ENCODE assay signal across 14 mouse cellular contexts in genomic region chr3:28467871-28468285, GRCm38 (mm10).
DNase-seq lines count a peak whose midpoint lies in the region; ATAC-seq and TF ChIP-seq lines count a peak whose summit lies in the region.
"Had no signal": no experiment of that assay in that cellular context is flagged by ENCODE, and none has a peak within 500 bp of the region (broad histone marks: within the 10 kb centered on the region; RNA-seq: fewer than 3 reads in every experiment).

No protein-coding gene starts in this region.

- H3K36me3 ChIP-seq in liver, adult 2 months (ENCODE audit: control insufficient read depth, insufficient read depth, low read length): no peaks in the 10 kb centered on the region
- H3K36me3 ChIP-seq in liver, embryonic 11.5 days (ENCODE audit: control insufficient read depth, insufficient read depth, low read length): no peaks in the 10 kb centered on the region
- H3K36me3 ChIP-seq: heart, embryonic 13.5 days; limb, embryonic 13.5 days had no signal

- peaks cover 6% of the 10 kb centered on the region; the same call in 1 of the 2 replicates for H3K4me1 ChIP-seq in liver, adult 2 months (ENCODE audit: control insufficient read depth, insufficient read depth, low read length)
- H3K4me1 ChIP-seq in liver, embryonic 11.5 days (replicated peaks; ENCODE audit: control insufficient read depth, insufficient read depth, low read length): no peaks in the 10 kb centered on the region
- peaks cover 7% of the 10 kb centered on the region for H3K4me1 ChIP-seq in embryonic fibroblast, embryonic 13.5 days (ENCODE audit: control insufficient read depth, insufficient read depth, low read length)

- no peaks in the 10 kb centered on the region for H3K9me3 ChIP-seq in liver, embryonic 11.5 days (ENCODE audit: control insufficient read depth, low read length)
- H3K9me3 ChIP-seq: heart, embryonic 13.5 days; limb, embryonic 13.5 days had no signal

- TF ChIP-seq CTCF in gastrocnemius, adult 2 months (IDR thresholded peaks at IDR 0.05): no peak
- TF ChIP-seq CTCF in liver, adult 2 months (IDR thresholded peaks at IDR 0.05; ENCODE audit: low read depth, low read length): no peak
- TF ChIP-seq CTCF in embryonic fibroblast, embryonic 13.5 days (IDR thresholded peaks at IDR 0.05; ENCODE audit: borderline replicate concordance, insufficient read depth, low read length): no peak

- 44% methylated on average over 4 of the region's 4 CpGs for WGBS in liver, adult 2 months
- WGBS in liver, embryonic 11.5 days: 48% methylated on average over 4 of the region's 4 CpGs

- no peak overlapping the region for H3K4me3 ChIP-seq in gastrocnemius, adult 2 months
- H3K4me3 ChIP-seq in liver, adult 2 months (ENCODE audit: insufficient read depth, low read depth, low read length): no peak overlapping the region
- H3K4me3 ChIP-seq in liver, embryonic 11.5 days (ENCODE audit: low read depth, low read length): no peak overlapping the region
- no peak overlapping the region for H3K4me3 ChIP-seq in embryonic fibroblast, embryonic 13.5 days (ENCODE audit: insufficient read depth, low read length)
- H3K4me3 ChIP-seq: erythroblast, embryonic 14.5 days; heart, embryonic 13.5 days; limb, embryonic 13.5 days had no signal

- no peak for ATAC-seq in liver, embryonic 11.5 days (replicated peaks; ENCODE audit: low FRiP score)
- ATAC-seq in erythroblast, adult 5-6 weeks (replicated peaks; ENCODE audit: low FRiP score, poor library complexity, severe bottlenecking): no peak

- peak; percentile 19 for DNase-seq in gastrocnemius, adult 2 months
- DNase-seq in gastrocnemius, postnatal 14 days: no peak
- peak; percentile 57 for DNase-seq in liver, adult 2 months (ENCODE audit: extremely low read depth, low read depth, low spot score)
- no peak for DNase-seq in liver, embryonic 11.5 days (ENCODE audit: low spot score)
- DNase-seq in skeletal muscle tissue, adult 2 months (ENCODE audit: low read depth, low spot score): peak; percentile 29
- no peak for DNase-seq in urinary bladder, postnatal 25 days (ENCODE audit: low spot score)
- DNase-seq: cerebellum, adult 9-11 months; spleen, adult 18-20 months; thymus, adult 2 months had no signal

- H3K4me2 ChIP-seq in liver, embryonic 11.5 days: no peak overlapping the region
- H3K4me2 ChIP-seq: heart, embryonic 13.5 days; limb, embryonic 13.5 days had no signal

- no peaks in the 10 kb centered on the region for H3K27me3 ChIP-seq in liver, adult 2 months (ENCODE audit: control insufficient read depth, insufficient read depth, low read length)
- H3K27me3 ChIP-seq in liver, embryonic 11.5 days (replicated peaks; ENCODE audit: control insufficient read depth, insufficient read depth, low read length): no peaks in the 10 kb centered on the region
- H3K27me3 ChIP-seq: heart, embryonic 13.5 days; limb, embryonic 13.5 days had no signal

- no peak for TF ChIP-seq POLR2A in liver, adult 2 months (IDR thresholded peaks at IDR 0.05; ENCODE audit: extremely low read depth, insufficient read depth, low read length)
- no peak for TF ChIP-seq POLR2A in embryonic fibroblast, embryonic 13.5 days (IDR thresholded peaks at IDR 0.05; ENCODE audit: low read depth, low read length)

- no peak overlapping the region for H3K9ac ChIP-seq in liver, adult 2 months (ENCODE audit: low read depth, low read length)
- no peak overlapping the region for H3K9ac ChIP-seq in liver, embryonic 11.5 days (ENCODE audit: low read depth, low read length)
- H3K9ac ChIP-seq: heart, embryonic 13.5 days; limb, embryonic 13.5 days had no signal

- intact Hi-C loops in gastrocnemius, adult 2 months (cut with DNase I): no loop called here
- intact Hi-C loops in gastrocnemius, postnatal 14 days (cut with DNase I; ENCODE audit: low total_unique reads): no loop called here

- H3K27ac ChIP-seq in gastrocnemius, adult 2 months: peak overlapping the region; percentile 4; the same call in 1 of the 2 replicates
- H3K27ac ChIP-seq in liver, adult 2 months (replicated peaks; ENCODE audit: insufficient read depth, low read depth, low read length): no peak overlapping the region
- H3K27ac ChIP-seq in liver, embryonic 11.5 days (ENCODE audit: low read depth, low read length): no peak overlapping the region
- peak overlapping the region; percentile 93 for H3K27ac ChIP-seq in embryonic fibroblast, embryonic 13.5 days (ENCODE audit: insufficient read depth, low read length)
- H3K27ac ChIP-seq: heart, embryonic 13.5 days; limb, embryonic 13.5 days had no signal

- H3K79me2 ChIP-seq in liver, adult 2 months (ENCODE audit: control insufficient read depth, insufficient read depth, low read length): no peaks in the 10 kb centered on the region

Comparison
In these comparisons a context has a peak if more than half of its experiments do, and no peak if none do; other contexts are left out.
1. DNase-seq: peak in gastrocnemius, adult 2 months (single experiment), liver, adult 2 months (single experiment) and skeletal muscle tissue, adult 2 months (single experiment); none in gastrocnemius, postnatal 14 days (single experiment), liver, embryonic 11.5 days (single experiment) and urinary bladder, postnatal 25 days (single experiment).
2. H3K27ac ChIP-seq: peak in gastrocnemius, adult 2 months (single experiment) and embryonic fibroblast, embryonic 13.5 days (single experiment); none in liver, adult 2 months (single experiment) and liver, embryonic 11.5 days (single experiment).